Mouse (Mus musculus): ENCODE results near the gene Gm4871. TPM values are rescaled to one million over a fixed set of nuclear protein-coding genes. Genes with fewer than 3 reads are reported as not detected.
"Not testable (repeated sequence)": the region's sequence is repeated elsewhere in the genome, so short reads cannot be mapped to it uniquely, and the experiment has no call there.

Gene Gm4871
- polyA plus RNA-seq, 1 experiment, result not detected

- Histone ChIP-seq H3K27me3 (ENCODE audit: control insufficient read depth, insufficient read depth, low read length, poor library complexity, severe bottlenecking) (no peaks in the 10 kb centered on the region), H3K27ac (ENCODE audit: insufficient read depth, low read length) (0 out of 2 replicates have a peak overlapping the region, but pooled peaks have one; percentile 4), H3K36me3 (ENCODE audit: control insufficient read depth, insufficient read depth, low read length, poor library complexity, severe bottlenecking) (no peaks in the 10 kb centered on the region), H3K9ac (ENCODE audit: low read depth, poor library complexity, severe bottlenecking) (no peak overlapping the region), H3K9me3 (replicated peaks; ENCODE audit: control insufficient read depth, insufficient read depth, low read length, poor library complexity, severe bottlenecking) (0 out of 2 replicates have a peak, but pooled peaks cover 2% of the 10 kb centered on the region), H3K4me1 (ENCODE audit: control insufficient read depth, insufficient read depth, low read length) (peaks cover 2% of the 10 kb centered on the region), H3K4me3 (ENCODE audit: low read depth, low read length) (no peak overlapping the region)
- TF ChIP-seq CTCF (IDR thresholded peaks at IDR 0.05; ENCODE audit: low read depth, low read length) (no peak), POLR2A (IDR thresholded peaks at IDR 0.05; ENCODE audit: insufficient read depth, low read length) (no peak), EP300 (IDR thresholded peaks at IDR 0.05; ENCODE audit: insufficient read depth, low read depth, low read length) (no peak)
These were observed 32.3 kb upstream of the Gm4871 start for GRCm38 (mm10) chr5:145064765-145065340.

DNA sequence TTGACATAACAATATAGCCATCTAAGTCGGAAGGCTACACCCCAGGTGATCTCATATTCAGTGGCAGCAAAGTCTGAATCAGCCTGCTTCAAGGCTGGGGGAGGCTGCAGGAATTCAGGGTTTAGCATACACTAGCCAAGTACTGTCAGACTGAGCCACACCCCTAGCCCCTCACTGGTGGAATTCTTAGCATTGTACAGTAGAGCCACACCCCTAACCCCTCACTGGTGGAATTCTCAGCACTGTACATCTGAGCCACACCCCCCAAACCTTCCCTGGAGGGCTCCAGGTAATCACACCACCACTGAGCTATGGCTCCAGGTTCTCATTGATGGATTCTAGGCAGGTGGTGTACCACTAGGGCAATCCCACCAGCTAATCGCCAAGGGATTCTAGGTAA is 27.0 kb upstream of the Gm4871 start:
- Histone ChIP-seq H3K27me3 (ENCODE audit: control insufficient read depth, insufficient read depth, low read length, poor library complexity, severe bottlenecking) (no peaks in the 10 kb centered on the region), H3K9ac (ENCODE audit: low read depth, poor library complexity, severe bottlenecking) (no peak overlapping the region), H3K36me3 (ENCODE audit: control insufficient read depth, insufficient read depth, low read length, poor library complexity, severe bottlenecking) (no peaks in the 10 kb centered on the region), H3K4me3 (ENCODE audit: low read depth, low read length) (no peak overlapping the region), H3K9me3 (replicated peaks; ENCODE audit: control insufficient read depth, insufficient read depth, low read length, poor library complexity, severe bottlenecking) (peaks cover 2% of the 10 kb centered on the region; the same call in 1 of the 2 replicates), H3K27ac (ENCODE audit: insufficient read depth, low read length) (0 out of 2 replicates have a peak overlapping the region, but pooled peaks have one; percentile 90), H3K4me1 (ENCODE audit: control insufficient read depth, insufficient read depth, low read length) (peaks cover 2% of the 10 kb centered on the region)
- TF ChIP-seq CTCF (IDR thresholded peaks at IDR 0.05; ENCODE audit: low read depth, low read length) (no peak), POLR2A (IDR thresholded peaks at IDR 0.05; ENCODE audit: insufficient read depth, low read length) (no peak), EP300 (IDR thresholded peaks at IDR 0.05; ENCODE audit: insufficient read depth, low read depth, low read length) (no peak)

GRCm38 (mm10) chr5:145058722-145059121 is 26.2 kb upstream of the Gm4871 start:
- Histone ChIP-seq H3K36me3 (ENCODE audit: control insufficient read depth, insufficient read depth, low read length, poor library complexity, severe bottlenecking) (no peaks in the 10 kb centered on the region), H3K4me1 (ENCODE audit: control insufficient read depth, insufficient read depth, low read length) (peaks cover 2% of the 10 kb centered on the region), H3K27me3 (ENCODE audit: control insufficient read depth, insufficient read depth, low read length, poor library complexity, severe bottlenecking) (no peaks in the 10 kb centered on the region), H3K27ac (ENCODE audit: insufficient read depth, low read length) (peak overlapping the region; percentile 90), H3K9me3 (replicated peaks; ENCODE audit: control insufficient read depth, insufficient read depth, low read length, poor library complexity, severe bottlenecking) (peaks cover 2% of the 10 kb centered on the region; the same call in 1 of the 2 replicates), H3K4me3 (ENCODE audit: low read depth, low read length) (no peak overlapping the region), H3K9ac (ENCODE audit: low read depth, poor library complexity, severe bottlenecking) (no peak overlapping the region)
- no peak for TF ChIP-seq EP300 (IDR thresholded peaks at IDR 0.05; ENCODE audit: insufficient read depth, low read depth, low read length)

DNA sequence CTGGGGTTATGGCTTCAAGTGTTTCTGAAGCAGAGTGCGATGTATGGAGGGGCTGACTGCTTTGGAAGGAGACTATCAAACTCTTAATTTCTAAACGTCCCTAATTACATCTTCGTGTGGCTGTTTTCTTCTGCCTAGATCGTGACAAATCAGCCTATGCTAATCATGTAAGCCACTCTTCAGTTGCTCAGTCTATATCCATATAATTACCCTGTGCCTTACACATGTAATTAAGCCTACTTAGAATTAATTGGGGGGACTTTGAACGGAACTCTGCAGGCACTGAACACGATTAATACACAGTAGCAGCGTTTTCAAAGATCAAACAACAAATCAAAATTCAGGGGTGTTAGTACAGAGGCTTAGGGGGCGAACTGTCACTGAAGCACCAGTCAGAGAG is 25.4 kb upstream of the Gm4871 start:
- no peak for TF ChIP-seq CTCF (IDR thresholded peaks at IDR 0.05; ENCODE audit: low read depth, low read length)
- no peak for TF ChIP-seq EP300 (IDR thresholded peaks at IDR 0.05; ENCODE audit: insufficient read depth, low read depth, low read length)
- no peak for TF ChIP-seq POLR2A (IDR thresholded peaks at IDR 0.05; ENCODE audit: insufficient read depth, low read length)
- Histone ChIP-seq H3K9ac (ENCODE audit: low read depth, poor library complexity, severe bottlenecking) (no peak overlapping the region), H3K4me1 (ENCODE audit: control insufficient read depth, insufficient read depth, low read length) (peaks cover 2% of the 10 kb centered on the region), H3K9me3 (replicated peaks; ENCODE audit: control insufficient read depth, insufficient read depth, low read length, poor library complexity, severe bottlenecking) (no peaks in the 10 kb centered on the region; the same call in 1 of the 2 replicates), H3K36me3 (ENCODE audit: control insufficient read depth, insufficient read depth, low read length, poor library complexity, severe bottlenecking) (no peaks in the 10 kb centered on the region), H3K27ac (ENCODE audit: insufficient read depth, low read length) (no peak overlapping the region), H3K4me3 (ENCODE audit: low read depth, low read length) (no peak overlapping the region), H3K27me3 (ENCODE audit: control insufficient read depth, insufficient read depth, low read length, poor library complexity, severe bottlenecking) (no peaks in the 10 kb centered on the region)

DNA sequence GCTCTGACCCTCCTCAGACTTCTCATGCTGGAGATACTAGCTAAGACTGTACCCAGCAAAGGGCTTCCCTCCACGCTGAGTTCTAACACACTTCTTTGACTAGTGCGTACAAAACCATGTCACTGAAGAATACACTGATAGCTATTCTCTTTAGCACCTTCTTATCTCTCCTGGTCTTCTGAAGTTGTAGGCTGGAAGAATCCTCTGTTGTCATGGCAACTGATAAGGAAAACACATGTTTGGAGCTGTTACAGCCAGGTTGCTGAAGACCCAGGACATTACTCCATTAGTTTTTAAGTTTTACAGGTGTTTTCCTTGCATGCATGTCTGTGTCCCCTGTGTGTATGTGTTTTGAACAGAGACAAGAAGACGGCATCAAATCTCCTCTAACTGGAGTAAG is 21.6 kb upstream of the Gm4871 start:
- H3K36me3 ChIP-seq (ENCODE audit: control insufficient read depth, insufficient read depth, low read length, poor library complexity, severe bottlenecking); H3K9me3 ChIP-seq (replicated peaks; ENCODE audit: control insufficient read depth, insufficient read depth, low read length, poor library complexity, severe bottlenecking); H3K27ac ChIP-seq (ENCODE audit: insufficient read depth, low read length); H3K9ac ChIP-seq (ENCODE audit: low read depth, poor library complexity, severe bottlenecking); H3K4me1 ChIP-seq (ENCODE audit: control insufficient read depth, insufficient read depth, low read length); H3K27me3 ChIP-seq (ENCODE audit: control insufficient read depth, insufficient read depth, low read length, poor library complexity, severe bottlenecking); H3K4me3 ChIP-seq (ENCODE audit: low read depth, low read length): not testable (repeated sequence)

GRCm38 (mm10) chr5:145042690-145043089 is 10.1 kb upstream of the Gm4871 start, which contains the start of gene 1700018F24Rik:
1700018F24Rik (plus strand) TSS chr5:145042990.
- not testable (repeated sequence) for H3K9me3 ChIP-seq (replicated peaks; ENCODE audit: control insufficient read depth, insufficient read depth, low read length, poor library complexity, severe bottlenecking); H3K36me3 ChIP-seq (ENCODE audit: control insufficient read depth, insufficient read depth, low read length, poor library complexity, severe bottlenecking); H3K27ac ChIP-seq (ENCODE audit: insufficient read depth, low read length); H3K9ac ChIP-seq (ENCODE audit: low read depth, poor library complexity, severe bottlenecking); H3K27me3 ChIP-seq (ENCODE audit: control insufficient read depth, insufficient read depth, low read length, poor library complexity, severe bottlenecking); H3K4me3 ChIP-seq (ENCODE audit: low read depth, low read length); H3K4me1 ChIP-seq (ENCODE audit: control insufficient read depth, insufficient read depth, low read length)
